Mouse (Mus musculus) mammary gland, adult 2 months (tissue): ENCODE results near the gene Hist1h1e. TPM values are rescaled to one million over a fixed set of nuclear protein-coding genes. Genes with fewer than 3 reads are reported as not detected.

Experiments used
- polyA plus RNA-seq: library from polyadenylated mRNA; depleted of rRNA; stranded (reverse); fragments of >200 nt; gene quantifications from 2 replicates; pipeline ENCODE4 v1.2.3, GENCODE M21; 2012; ENCODE audit warnings: low replicate concordance; rRNA removed

Gene Hist1h1e
- polyA plus RNA-seq: 1.8 and 2.0 TPM in 2 replicates

DNA sequence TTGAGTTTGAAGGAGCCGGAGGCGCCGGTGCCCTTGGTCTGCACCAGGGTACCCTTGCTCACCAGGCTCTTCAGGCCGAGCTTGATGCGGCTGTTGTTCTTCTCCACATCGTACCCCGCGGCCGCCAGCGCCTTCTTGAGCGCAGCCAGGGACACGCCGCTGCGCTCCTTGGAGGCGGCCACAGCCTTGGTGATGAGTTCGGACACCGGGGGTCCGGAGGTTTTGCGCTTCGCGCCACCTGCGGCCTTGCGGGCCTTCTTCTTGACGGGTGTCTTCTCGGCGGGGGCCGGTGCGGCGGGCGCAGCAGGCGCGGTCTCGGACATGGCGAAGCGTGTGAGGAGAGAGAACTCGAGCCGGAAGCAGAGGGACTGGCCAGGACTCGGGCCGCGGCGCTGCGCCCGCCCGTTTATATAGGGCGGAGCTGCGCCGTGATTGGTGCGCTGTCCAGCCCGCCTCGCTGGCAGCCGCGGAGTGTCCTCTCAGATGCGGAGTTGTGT lies at the start of gene Hist1h1e:
Hist1h1e (minus strand) TSS at position 384 of the 497 bp plus-strand sequence.

DNA sequence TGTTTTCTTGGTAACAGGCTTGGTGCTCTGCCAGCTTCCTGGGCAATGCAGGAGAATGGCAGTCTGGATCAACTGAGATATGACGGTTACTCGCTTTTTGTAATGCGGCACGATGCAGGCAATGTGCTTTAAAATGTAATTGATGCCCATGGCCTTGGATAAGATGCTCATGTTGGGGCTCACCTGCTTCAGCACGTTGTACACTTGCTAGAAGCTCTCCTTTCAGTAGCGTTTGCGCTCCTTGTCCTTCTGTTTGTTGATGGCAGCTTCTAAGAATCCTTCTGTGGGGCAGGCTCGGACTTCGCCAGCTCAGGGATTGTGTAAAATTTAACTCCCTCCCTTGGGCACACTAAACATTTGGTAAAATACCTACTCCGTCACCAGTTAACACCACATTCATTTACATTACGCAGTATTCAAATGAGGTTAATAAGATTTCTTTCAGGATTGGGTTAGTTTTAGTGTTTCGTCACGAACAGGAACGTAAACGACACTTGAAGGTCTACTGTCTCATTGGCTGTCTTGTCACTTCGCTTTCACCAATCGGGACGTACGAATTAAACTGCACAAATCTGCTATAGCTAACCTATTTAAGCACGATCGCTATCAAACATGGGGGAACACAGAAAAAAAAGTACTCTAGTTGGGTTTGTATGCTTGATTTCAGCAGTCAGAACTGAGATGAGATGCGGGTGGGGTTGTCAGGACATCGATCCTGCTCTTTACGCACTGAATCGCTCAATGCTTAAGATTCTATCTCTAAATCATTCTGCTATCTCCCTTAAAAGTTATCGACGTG lies 1.4 kb downstream of the Hist1h1e start, which contains the start of gene Hist1h2be:
Hist1h2be (minus strand) TSS at position 392 of the 799 bp plus-strand sequence.

DNA sequence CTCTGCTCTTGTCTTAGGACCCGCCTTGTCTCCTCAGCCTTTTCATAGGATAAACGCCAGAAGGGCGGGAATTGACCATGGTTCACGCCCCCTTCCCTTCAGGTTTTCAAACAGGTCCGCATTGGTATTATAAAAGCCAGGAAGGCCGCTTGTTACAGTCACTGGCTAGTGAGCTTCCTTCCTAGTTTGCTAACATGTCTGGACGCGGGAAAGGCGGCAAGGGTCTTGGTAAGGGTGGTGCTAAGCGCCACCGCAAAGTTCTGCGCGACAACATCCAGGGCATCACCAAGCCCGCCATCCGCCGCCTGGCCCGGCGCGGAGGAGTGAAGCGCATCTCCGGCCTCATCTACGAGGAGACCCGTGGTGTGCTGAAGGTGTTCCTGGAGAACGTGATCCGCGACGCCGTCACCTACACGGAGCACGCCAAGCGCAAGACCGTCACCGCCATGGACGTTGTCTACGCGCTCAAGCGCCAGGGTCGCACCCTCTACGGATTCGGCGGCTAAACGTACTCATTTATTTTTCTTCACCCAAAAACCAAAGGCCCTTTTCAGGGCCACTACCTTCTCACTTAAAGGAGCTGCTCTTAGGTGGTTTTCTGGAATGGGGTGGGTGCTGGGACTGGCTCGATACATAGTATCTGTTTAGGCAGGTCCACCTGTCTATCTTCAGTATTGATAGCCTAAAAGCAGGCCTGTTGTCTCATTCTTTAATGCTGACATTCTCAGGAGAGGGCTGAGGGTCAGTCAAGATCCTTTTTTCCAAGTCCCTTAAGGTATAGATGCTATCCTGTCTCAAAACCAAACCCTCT lies 40.7 kb downstream of the Hist1h1e start, which contains the start of gene Hist1h4d:
Hist1h4d (plus strand) TSS at position 191 of the 811 bp plus-strand sequence.

DNA sequence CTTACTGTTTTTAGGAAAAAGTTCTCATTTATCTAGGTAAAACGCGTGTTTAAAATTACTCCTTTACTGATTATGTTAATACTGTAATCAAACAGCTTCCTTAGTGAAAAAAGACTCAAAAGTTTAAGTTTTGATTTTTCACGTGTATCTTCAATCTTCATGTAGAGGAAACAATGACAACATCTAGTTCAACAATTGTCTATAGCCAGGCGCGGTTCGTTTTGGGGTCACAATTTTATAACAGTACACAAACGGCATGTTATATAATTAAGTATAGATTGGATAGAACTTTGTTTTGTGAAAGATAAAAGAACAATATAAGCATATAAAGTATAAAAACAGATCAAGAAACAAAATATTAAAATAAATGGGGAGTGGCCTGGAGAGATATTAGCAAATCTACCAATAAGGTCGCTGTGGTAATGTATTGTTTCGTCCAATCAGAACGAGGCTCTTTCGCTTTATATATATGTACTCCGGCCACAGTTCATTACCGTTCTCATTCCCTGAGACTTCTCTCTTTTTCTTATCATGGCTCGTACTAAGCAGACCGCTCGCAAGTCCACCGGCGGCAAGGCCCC lies 47.0 kb downstream of the Hist1h1e start, which contains the start of gene Hist1h3d:
Hist1h3d (plus strand) TSS at position 493 of the 581 bp plus-strand sequence.

DNA sequence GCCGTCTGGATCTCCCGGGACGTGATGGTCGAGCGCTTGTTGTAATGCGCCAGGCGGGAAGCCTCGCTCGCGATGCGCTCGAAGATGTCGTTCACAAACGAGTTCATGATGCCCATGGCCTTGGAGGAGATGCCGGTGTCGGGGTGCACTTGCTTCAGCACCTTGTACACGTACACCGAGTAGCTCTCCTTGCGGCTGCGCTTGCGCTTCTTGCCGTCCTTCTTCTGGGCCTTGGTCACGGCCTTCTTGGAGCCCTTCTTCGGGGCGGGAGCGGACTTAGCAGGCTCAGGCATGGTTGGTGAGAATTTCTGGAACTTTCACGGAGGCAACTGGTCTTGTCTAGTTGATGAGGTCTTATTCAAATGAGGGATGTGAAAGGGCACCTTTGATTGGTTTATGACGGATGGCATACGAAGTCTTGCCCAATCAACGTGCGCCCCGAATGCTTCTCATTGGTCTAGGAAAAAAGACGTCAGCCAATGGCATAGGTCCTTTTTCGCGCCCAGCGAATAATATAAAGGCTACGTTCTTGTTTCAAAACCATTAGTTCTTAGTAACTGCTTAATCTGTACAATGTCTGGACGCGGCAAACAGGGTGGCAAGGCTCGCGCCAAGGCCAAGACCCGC lies 48.3 kb downstream of the Hist1h1e start, which contains the start of the genes Hist1h2bf and Hist1h2ad:
Hist1h2bf (minus strand) TSS at position 299 of the 627 bp plus-strand sequence.
Hist1h2ad (plus strand) TSS at position 484 of the 627 bp plus-strand sequence.

DNA sequence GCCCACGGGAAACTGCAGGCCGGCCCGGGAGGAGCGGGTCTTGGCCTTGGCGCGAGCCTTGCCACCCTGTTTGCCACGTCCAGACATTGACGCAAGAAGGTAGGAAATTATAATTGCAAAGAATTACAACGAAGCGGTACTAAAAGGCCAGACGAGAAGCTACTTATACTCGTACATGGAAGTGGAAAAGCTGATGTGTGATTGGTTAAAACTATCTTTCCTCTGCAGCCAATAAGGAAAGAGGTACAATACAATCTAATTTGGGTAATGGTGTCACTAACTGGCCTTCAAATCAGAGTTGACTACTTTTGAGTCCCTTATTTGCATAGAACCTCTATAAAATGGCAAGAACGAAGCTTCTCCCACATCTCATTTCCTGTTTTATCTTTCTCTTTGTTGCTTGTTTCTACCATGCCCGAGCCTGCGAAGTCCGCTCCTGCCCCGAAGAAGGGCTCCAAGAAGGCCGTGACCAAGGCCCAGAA lies 51.3 kb downstream of the Hist1h1e start, which contains the start of the genes Hist1h2ae and Hist1h2bg:
Hist1h2ae (minus strand) TSS at position 199 of the 482 bp plus-strand sequence.
Hist1h2bg (plus strand) TSS at position 375 of the 482 bp plus-strand sequence.

Other genes starting within 250 kb of the Hist1h1e start
- 1.8 and 2.7 TPM in 2 replicates for gene Abt1, start 198.7 kb downstream of the Hist1h1e start, polyA plus RNA-seq
- gene Btn1a1, start 156.7 kb downstream of the Hist1h1e start, polyA plus RNA-seq: 7.6 and 14.7 TPM in 2 replicates
- gene Btn2a2, start 133.7 kb downstream of the Hist1h1e start, polyA plus RNA-seq: 0.22 TPM in 1 of 2 replicates, not detected in the other
- gene Hist1h4h, start 91.5 kb downstream of the Hist1h1e start, polyA plus RNA-seq: 38.0 and 58.7 TPM in 2 replicates
- gene Hist1h2af, start 88.7 kb downstream of the Hist1h1e start, polyA plus RNA-seq: 11.2 and 126 TPM in 2 replicates
- 5.9 and 13.3 TPM in 2 replicates for gene Hist1h3g, start 87.1 kb downstream of the Hist1h1e start, polyA plus RNA-seq
- gene Hist1h2bh, start 79.2 kb downstream of the Hist1h1e start, polyA plus RNA-seq: 0.78 and 1.9 TPM in 2 replicates
- gene Hist1h3f, start 78.5 kb downstream of the Hist1h1e start, polyA plus RNA-seq: 1.0 and 5.4 TPM in 2 replicates
- 2.2 and 6.6 TPM in 2 replicates for gene Hist1h4f, start 70.9 kb downstream of the Hist1h1e start, polyA plus RNA-seq
- 0.13 and 0.16 TPM in 2 replicates for gene Hist1h1d, start 69.3 kb downstream of the Hist1h1e start, polyA plus RNA-seq
- 6.4 and 27.3 TPM in 2 replicates for gene Hist1h3e, start 60.2 kb downstream of the Hist1h1e start, polyA plus RNA-seq
- gene Hist1h2ae, start 51.3 kb downstream of the Hist1h1e start, polyA plus RNA-seq: 1.2 and 9.3 TPM in 2 replicates
- 13.0 and 31.0 TPM in 2 replicates for gene Hist1h2bg, start 51.2 kb downstream of the Hist1h1e start, polyA plus RNA-seq
- 4.0 and 7.4 TPM in 2 replicates for gene Hist1h2bf, start 48.4 kb downstream of the Hist1h1e start, polyA plus RNA-seq
- gene Hist1h2ad, start 48.2 kb downstream of the Hist1h1e start, polyA plus RNA-seq: 0.65 and 4.8 TPM in 2 replicates
- gene Hist1h3d, start 46.8 kb downstream of the Hist1h1e start, polyA plus RNA-seq: 4.1 and 8.7 TPM in 2 replicates
- 5.3 and 12.9 TPM in 2 replicates for gene Hist1h4d, start 41.0 kb downstream of the Hist1h1e start, polyA plus RNA-seq
- 3.1 and 3.9 TPM in 2 replicates for gene Hist1h2be, start 1.4 kb downstream of the Hist1h1e start, polyA plus RNA-seq
- 0.23 and 1.3 TPM in 2 replicates for gene Hist1h2ac, start 61.4 kb upstream of the Hist1h1e start, polyA plus RNA-seq
- 185 and 224 TPM in 2 replicates for gene Hist1h2bc, start 61.6 kb upstream of the Hist1h1e start, polyA plus RNA-seq
- gene Hist1h1t, start 73.3 kb upstream of the Hist1h1e start, polyA plus RNA-seq: not detected in 2 replicates
- gene Hist1h4c, start 75.9 kb upstream of the Hist1h1e start, polyA plus RNA-seq: 2.4 and 6.0 TPM in 2 replicates
- gene Hfe, start 88.3 kb upstream of the Hist1h1e start, polyA plus RNA-seq: 28.3 and 37.4 TPM in 2 replicates
- 45.0 and 48.4 TPM in 2 replicates for gene Hist1h1c, start 116.2 kb upstream of the Hist1h1e start, polyA plus RNA-seq
- gene Hist1h3c, start 123.0 kb upstream of the Hist1h1e start, polyA plus RNA-seq: 2.4 and 16.2 TPM in 2 replicates
- 3.7 and 13.5 TPM in 2 replicates for gene Hist1h2bb, start 124.2 kb upstream of the Hist1h1e start, polyA plus RNA-seq
- 1.0 and 14.9 TPM in 2 replicates for gene Hist1h2ab, start 128.6 kb upstream of the Hist1h1e start, polyA plus RNA-seq
- 4.0 and 16.0 TPM in 2 replicates for gene Hist1h3b, start 129.7 kb upstream of the Hist1h1e start, polyA plus RNA-seq
- 1.3 and 6.8 TPM in 2 replicates for gene Hist1h4b, start 134.5 kb upstream of the Hist1h1e start, polyA plus RNA-seq
- gene Hist1h4a, start 138.7 kb upstream of the Hist1h1e start, polyA plus RNA-seq: 1.6 and 6.5 TPM in 2 replicates
- 3.1 and 16.8 TPM in 2 replicates for gene Hist1h3a, start 139.8 kb upstream of the Hist1h1e start, polyA plus RNA-seq
- 0.47 TPM in 1 of 2 replicates, not detected in the other for gene Hist1h1a, start 141.1 kb upstream of the Hist1h1e start, polyA plus RNA-seq
- 0.10 TPM in 1 of 2 replicates, not detected in the other for gene Trim38, start 147.4 kb upstream of the Hist1h1e start, polyA plus RNA-seq
- gene Slc17a2, start 184.4 kb upstream of the Hist1h1e start, polyA plus RNA-seq: 0.25 TPM in 1 of 2 replicates, not detected in the other
- gene Slc17a3, start 216.9 kb upstream of the Hist1h1e start, polyA plus RNA-seq: 0.10 TPM in 1 of 2 replicates, not detected in the other
- 0.22 and 0.48 TPM in 2 replicates for gene Slc17a1, start 245.2 kb upstream of the Hist1h1e start, polyA plus RNA-seq